Mouse (Mus musculus): ENCODE measurements around the gene Hnrnph1. TPM values are rescaled to one million over a fixed set of nuclear protein-coding genes. Genes with fewer than 3 reads are reported as not detected.

Hnrnph1 gene
- total and polyA plus RNA-seq, 3 experiments = 239 to 829 (median 428) TPM

- TF ChIP-seq JUN (IDR thresholded peaks at IDR 0.05; ENCODE audit: insufficient read depth, low read depth, low read length) (no peak), ZC3H11A (IDR thresholded peaks at IDR 0.05; ENCODE audit: low read depth, low read length) (no peak), ZNF384 (IDR thresholded peaks at IDR 0.05; ENCODE audit: low read depth, low read length) (no peak), CTCF (conservative IDR thresholded peaks at IDR 0.05 in 1 of 2, IDR thresholded peaks at IDR 0.05 in 1 of 2; ENCODE audit: low read depth in 2 of 2, low read length in 2 of 2) (no peak), ZMIZ1 (IDR thresholded peaks at IDR 0.05; ENCODE audit: low read depth, low read length) (no peak), NELFE (IDR thresholded peaks at IDR 0.05; ENCODE audit: low read depth, low read length) (no peak), E2F4 (IDR thresholded peaks at IDR 0.05; ENCODE audit: insufficient replicate concordance, low read depth, low read length) (no peak), KAT2A (IDR thresholded peaks at IDR 0.05; ENCODE audit: insufficient replicate concordance, low read length) (no peak), UBTF (IDR thresholded peaks at IDR 0.05; ENCODE audit: low read depth, low read length) (no peak), MAX (IDR thresholded peaks at IDR 0.05; ENCODE audit: low read length) (no peak), MXI1 (IDR thresholded peaks at IDR 0.05; ENCODE audit: low read depth, low read length) (no peak), CHD1 (IDR thresholded peaks at IDR 0.05; ENCODE audit: low read depth, low read length) (no peak), POLR2AphosphoS2 (IDR thresholded peaks at IDR 0.05; ENCODE audit: low read depth, low read length) (no peak), EP300 (IDR thresholded peaks at IDR 0.05; ENCODE audit: low read length) (no peak), MEF2A (IDR thresholded peaks at IDR 0.05; ENCODE audit: borderline replicate concordance, low read depth, low read length) (no peak), SIN3A (IDR thresholded peaks at IDR 0.05; ENCODE audit: low read length) (no peak), MAFK (IDR thresholded peaks at IDR 0.05; ENCODE audit: insufficient replicate concordance, low read length) (no peak), GABPA (IDR thresholded peaks at IDR 0.05; ENCODE audit: insufficient replicate concordance, low read depth, low read length) (no peak), SMC3 (IDR thresholded peaks at IDR 0.05; ENCODE audit: low read depth, low read length) (no peak), TCF12 (IDR thresholded peaks at IDR 0.05; ENCODE audit: low read depth, low read length) (no peak)
- in situ Hi-C loops (cut with MboI; ENCODE audit: low pct_ligation_motif_present, low pct_unique_long_range_greater_than_20kb, low sequenced_read_pairs) (no loop called here), dilution Hi-C loops (cut with MboI; ENCODE audit: extremely low pct_ligation_motif_present, extremely low pct_unique_long_range_greater_than_20kb, low sequenced_read_pairs) (no loop called here)
- Histone ChIP-seq H3K36me3 (replicated peaks in 1 of 2; ENCODE audit: control insufficient read depth in 1 of 2, insufficient read depth in 1 of 2, low read length in 1 of 2) (peaks cover 51 to 77% of the 10 kb centered on the region in 2 experiments), H3K4me2 (ENCODE audit: insufficient read depth, low read depth, poor library complexity, severe bottlenecking) (no peak overlapping the region), H3K4me1 (ENCODE audit: control insufficient read depth in 1 of 2, insufficient read depth in 2 of 2) (peaks cover 0 to 11% of the 10 kb centered on the region in 2 experiments; a peak in 1 of 4 replicates), H3K9ac (ENCODE audit: insufficient read depth, low read depth) (no peak overlapping the region), H3K4me3 (replicated peaks in 1 of 3; ENCODE audit: low read depth in 2 of 3, low read length in 2 of 3, poor library complexity in 1 of 3) (no peak overlapping the region), H3K27ac (ENCODE audit: insufficient read depth, low read depth) (no peak overlapping the region), H3K27me3 (replicated peaks) (no peaks in the 10 kb centered on the region), H3K9me3 (replicated peaks; ENCODE audit: low read length) (no peaks in the 10 kb centered on the region), H3K79me2 (replicated peaks; ENCODE audit: control insufficient read depth, extremely low read depth, insufficient read depth, poor library complexity, severe bottlenecking) (no peaks in the 10 kb centered on the region)
- DNase-seq (ENCODE audit: extremely low read depth) = no peak
Measured at GRCm38 (mm10) chr11:50391272-50391960, 14.6 kb downstream of the Hnrnph1 start.

DNA sequence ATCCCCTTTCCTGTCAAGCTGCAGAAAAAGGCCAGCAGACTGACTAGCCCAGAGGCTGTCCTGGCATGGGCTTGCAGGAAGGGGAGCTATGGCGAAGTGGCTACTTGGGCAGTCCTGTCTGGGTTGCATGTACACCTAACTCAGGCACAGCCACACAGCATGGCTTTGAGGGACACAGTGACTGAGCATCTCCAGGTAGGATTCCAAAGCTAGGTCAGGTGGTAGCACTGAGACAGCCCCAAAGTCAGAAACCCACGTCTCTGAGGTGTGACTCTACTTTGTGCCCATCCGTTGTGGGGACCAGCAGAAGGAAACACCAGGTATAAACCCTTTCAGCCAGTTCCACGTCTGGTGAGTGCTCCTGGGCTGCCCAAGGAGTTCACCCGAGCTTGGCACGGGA, 16.5 kb downstream of the Hnrnph1 start:
- Histone ChIP-seq H3K79me2 (replicated peaks; ENCODE audit: control insufficient read depth, extremely low read depth, insufficient read depth, poor library complexity, severe bottlenecking) (no peaks in the 10 kb centered on the region), H3K4me1 (ENCODE audit: control insufficient read depth in 1 of 2, insufficient read depth in 2 of 2) (no peaks in the 10 kb centered on the region), H3K36me3 (replicated peaks in 1 of 2; ENCODE audit: control insufficient read depth in 1 of 2, insufficient read depth in 1 of 2, low read length in 1 of 2) (peaks cover 50 to 77% of the 10 kb centered on the region in 2 experiments), H3K4me3 (replicated peaks in 1 of 3; ENCODE audit: low read depth in 2 of 3, low read length in 2 of 3, poor library complexity in 1 of 3) (no peak overlapping the region), H3K9me3 (replicated peaks; ENCODE audit: low read length) (no peaks in the 10 kb centered on the region), H3K27ac (ENCODE audit: insufficient read depth, low read depth) (no peak overlapping the region), H3K4me2 (ENCODE audit: insufficient read depth, low read depth, poor library complexity, severe bottlenecking) (no peak overlapping the region), H3K27me3 (replicated peaks) (no peaks in the 10 kb centered on the region), H3K9ac (ENCODE audit: insufficient read depth, low read depth) (no peak overlapping the region)
- TF ChIP-seq PAX5 (IDR thresholded peaks at IDR 0.05; ENCODE audit: low read length) (no peak), NRF1 (IDR thresholded peaks at IDR 0.05; ENCODE audit: low read depth, low read length) (no peak), ELF1 (IDR thresholded peaks at IDR 0.05; ENCODE audit: low read depth, low read length) (no peak), E2F4 (IDR thresholded peaks at IDR 0.05; ENCODE audit: insufficient replicate concordance, low read depth, low read length) (no peak), POLR2A (IDR thresholded peaks at IDR 0.05; ENCODE audit: low read depth, low read length) (no peak), ZKSCAN1 (IDR thresholded peaks at IDR 0.05; ENCODE audit: borderline replicate concordance, low read depth, low read length) (no peak), MAZ (IDR thresholded peaks at IDR 0.05; ENCODE audit: low read depth, low read length) (no peak), CHD2 (IDR thresholded peaks at IDR 0.05; ENCODE audit: low read length) (no peak), TCF12 (IDR thresholded peaks at IDR 0.05; ENCODE audit: low read depth, low read length) (no peak), ETS1 (conservative IDR thresholded peaks at IDR 0.05; ENCODE audit: low read depth, low read length) (no peak), MYC (IDR thresholded peaks at IDR 0.05; ENCODE audit: low read depth, low read length) (no peak), CHD1 (IDR thresholded peaks at IDR 0.05; ENCODE audit: low read depth, low read length) (no peak), UBTF (IDR thresholded peaks at IDR 0.05; ENCODE audit: low read depth, low read length) (no peak), USF2 (conservative IDR thresholded peaks at IDR 0.05; ENCODE audit: low read depth, low read length) (no peak), ZNF384 (IDR thresholded peaks at IDR 0.05; ENCODE audit: low read depth, low read length) (no peak)
- in situ Hi-C loops (cut with MboI; ENCODE audit: low pct_ligation_motif_present, low pct_unique_long_range_greater_than_20kb, low sequenced_read_pairs) (no loop called here), dilution Hi-C loops (cut with MboI; ENCODE audit: extremely low pct_ligation_motif_present, extremely low pct_unique_long_range_greater_than_20kb, low sequenced_read_pairs) (no loop called here)
- DNase-seq (ENCODE audit: extremely low read depth) = no peak

Data from CH12.LX (cell line).